Mouse (Mus musculus) erythroblast, embryonic 14.5 days (primary cell): ENCODE data around the gene Plxna4.

ENCODE experiments used
- GATA1 ChIP-seq: IDR thresholded peaks from 2 replicates; pipeline ENCODE4 v1.6.1; 2012; ENCODE audit warnings: low read length, inconsistent platforms, mixed read lengths
- TAL1 ChIP-seq: IDR thresholded peaks from 3 replicates; pipeline ENCODE4 v1.6.1; 2012; ENCODE audit warnings: low read length, inconsistent platforms, mixed read lengths

GRCm38 (mm10) chr6:32320254-32320653 is 267.7 kb downstream of the Plxna4 start:
- TF ChIP-seq GATA1 (no peak), TAL1 (no peak)
